Mouse (Mus musculus) spleen, adult 12 weeks (tissue): ENCODE results near the gene Podnl1.
A peak's percentile ranks its signal among the peaks of the same experiment; 100 is the strongest.

ENCODE experiments used
- DNase-seq: peaks from one replicate; pipeline ENCODE4 v3.0.0; 2022; ENCODE audit warnings: low spot score

Gene Podnl1

DNA sequence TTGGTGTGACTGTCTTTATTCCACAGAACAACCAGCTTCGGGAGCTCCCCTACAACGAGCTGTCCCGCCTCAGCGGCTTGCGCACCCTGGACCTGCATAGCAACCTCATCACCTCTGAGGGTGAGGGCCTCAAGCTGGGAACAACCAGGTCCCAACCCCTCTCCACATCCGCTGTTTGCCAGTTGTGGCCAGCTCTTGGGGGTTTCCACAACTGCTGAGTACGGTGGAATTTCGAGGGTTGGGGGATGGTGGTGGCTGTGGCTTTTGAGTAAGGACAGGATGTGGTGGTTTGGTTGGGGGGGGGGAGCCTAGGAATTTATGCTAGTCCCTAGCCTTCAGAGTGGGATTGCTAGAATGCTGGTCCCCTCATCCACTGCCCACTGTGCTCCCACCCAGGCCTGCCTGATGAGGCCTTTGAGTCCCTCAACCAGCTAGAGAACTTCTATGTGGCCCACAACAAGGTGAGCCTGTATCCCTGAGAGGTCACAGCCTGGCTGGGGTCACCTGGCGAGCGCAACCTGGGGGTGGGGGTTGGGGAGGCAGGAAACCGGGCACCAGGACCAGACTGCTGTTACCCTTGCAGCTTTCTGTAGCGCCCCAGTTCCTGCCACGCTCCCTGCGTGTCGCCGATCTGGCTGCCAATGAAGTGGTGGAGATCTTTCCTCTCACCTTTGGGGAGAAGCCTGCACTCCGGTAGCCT is 1.6 kb downstream of the Podnl1 start:
- no peak for DNase-seq

- no peak for DNase-seq
Measured at GRCm38 (mm10) chr8:84128277-84128676, 2.5 kb downstream of the Podnl1 start.

DNA sequence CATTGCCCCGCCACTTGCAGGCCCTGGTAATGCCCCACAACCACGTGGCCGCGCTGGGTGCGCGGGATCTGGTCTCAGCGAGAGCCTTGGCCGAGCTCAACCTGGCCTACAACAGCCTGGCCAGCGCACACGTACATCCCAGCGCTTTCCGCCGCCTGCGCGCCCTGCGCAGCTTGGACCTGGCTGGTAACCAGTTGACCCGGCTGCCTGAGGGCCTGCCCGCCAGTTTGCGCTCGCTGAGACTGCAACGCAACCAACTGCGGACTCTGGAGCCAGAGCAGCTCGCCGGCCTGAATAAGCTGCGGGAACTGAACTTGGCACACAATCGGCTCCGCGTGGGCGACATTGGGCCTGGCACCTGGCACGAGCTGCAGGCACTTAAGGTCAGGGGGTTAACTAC is 5.0 kb downstream of the Podnl1 start:
- DNase-seq = no peak

DNA sequence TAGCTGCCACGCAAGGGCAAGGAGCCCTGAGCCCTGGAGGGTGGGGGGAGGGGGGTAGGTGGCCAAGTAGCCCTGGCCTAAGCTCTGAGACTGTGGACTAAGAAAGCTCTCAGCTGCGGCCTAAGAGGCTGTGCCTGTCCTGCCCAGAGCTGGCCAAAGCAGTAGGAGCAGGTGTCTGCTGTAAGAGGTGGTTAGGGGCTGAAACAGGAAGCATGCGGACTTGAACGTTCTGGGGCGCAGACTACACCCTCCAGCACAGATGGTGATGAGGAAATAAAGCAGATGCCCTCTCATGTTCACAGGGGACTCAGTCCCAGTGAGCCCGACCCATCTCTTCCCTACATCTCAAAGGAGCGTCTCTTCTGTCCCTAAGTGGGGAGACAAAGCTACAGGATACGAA is 6.4 kb downstream of the Podnl1 start:
- no peak for DNase-seq

DNA sequence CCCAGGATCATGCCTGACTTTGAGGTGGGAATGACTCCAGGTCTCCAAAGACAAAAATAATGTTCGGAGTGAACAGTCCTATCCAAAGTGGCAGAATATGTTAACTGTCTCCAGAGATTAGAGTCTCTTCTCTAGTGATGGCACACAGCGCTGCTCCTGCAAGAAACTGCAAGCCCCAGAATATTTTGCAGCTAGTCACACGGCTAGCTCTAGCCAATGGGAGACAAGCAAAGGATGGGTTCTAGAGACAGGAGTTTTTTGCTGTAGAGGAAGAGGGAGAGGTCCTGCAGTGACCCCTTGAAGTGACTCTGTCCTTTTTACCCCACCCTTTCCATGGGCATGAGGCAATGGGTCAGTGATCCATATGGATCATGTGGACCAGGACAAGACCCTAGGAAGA is 12.1 kb downstream of the Podnl1 start:
- no peak for DNase-seq

GRCm38 (mm10) chr8:84140838-84141237 is 15.0 kb downstream of the Podnl1 start:
- no peak for DNase-seq

GRCm38 (mm10) chr8:84144636-84145245 is 19.0 kb downstream of the Podnl1 start:
- DNase-seq = no peak

- no peak for DNase-seq
Measured at GRCm38 (mm10) chr8:84147324-84147766, 21.6 kb downstream of the Podnl1 start.

- DNase-seq = peak; percentile 83
Measured at GRCm38 (mm10) chr8:84147769-84148530, 22.2 kb downstream of the Podnl1 start, which contains the start of the genes Cc2d1a and 4930432K21Rik. TSS of gene Cc2d1a (minus strand) at chr8:84147936. TSS of gene 4930432K21Rik (plus strand) at chr8:84148025.

DNA sequence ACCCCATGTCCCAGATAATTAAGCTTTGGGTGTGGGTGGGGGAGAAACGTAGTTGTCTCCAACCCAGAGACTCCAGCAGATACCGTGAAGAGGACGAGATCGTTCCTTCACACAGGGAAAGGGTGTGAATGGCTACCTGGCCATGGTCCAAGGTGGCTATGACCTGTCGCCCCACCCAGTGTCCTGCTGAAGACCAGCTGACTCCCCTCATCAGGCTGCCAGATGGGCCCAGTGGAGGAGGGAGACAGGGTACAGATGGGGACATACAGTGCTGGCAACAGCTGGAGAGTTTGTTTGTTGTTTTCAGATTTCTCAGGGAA is 22.7 kb downstream of the Podnl1 start:
- DNase-seq = no peak

DNA sequence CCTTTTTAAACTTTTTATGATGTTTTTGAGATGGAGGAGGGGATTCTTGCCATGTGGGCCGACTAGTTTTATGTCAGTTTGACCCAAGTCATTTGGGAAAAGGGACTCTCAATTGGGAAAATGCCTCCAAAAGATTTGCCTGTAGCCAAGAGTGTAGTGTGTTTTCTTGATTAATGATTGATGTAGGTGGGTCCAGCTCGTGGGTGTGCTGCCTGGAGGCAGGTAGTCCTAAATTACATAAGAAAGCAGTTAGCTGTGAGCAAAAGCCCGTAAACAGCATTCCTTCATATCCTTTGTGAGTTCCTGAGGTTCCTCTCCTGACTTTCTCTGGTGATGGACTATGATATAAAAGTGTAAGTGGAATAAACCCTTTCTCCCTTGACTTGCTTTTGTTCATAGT is 23.4 kb downstream of the Podnl1 start:
- DNase-seq = no peak

GRCm38 (mm10) chr8:84157620-84158019 is 31.8 kb downstream of the Podnl1 start:
- no peak for DNase-seq

GRCm38 (mm10) chr8:84167696-84168095 is 41.9 kb downstream of the Podnl1 start:
- no peak for DNase-seq

DNA sequence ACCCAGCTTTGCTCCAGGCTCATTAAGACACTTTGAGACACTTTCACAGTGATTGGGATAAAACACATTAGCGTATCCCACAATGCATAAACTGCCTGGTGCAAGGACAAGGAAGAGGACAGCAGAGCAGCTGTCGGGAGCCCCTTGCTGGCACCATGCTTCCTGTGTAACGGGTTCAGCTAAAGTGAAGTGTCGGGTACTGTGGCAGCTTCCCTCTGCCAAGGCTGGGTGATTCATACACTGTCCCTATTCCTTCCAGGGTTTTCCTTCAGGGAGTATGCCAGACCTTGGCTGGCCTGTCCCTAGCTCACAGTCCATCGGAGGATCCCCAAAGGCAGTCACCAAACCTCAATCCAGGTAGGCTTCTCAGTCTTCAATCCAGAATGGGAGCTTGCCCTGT is 44.3 kb downstream of the Podnl1 start:
- no peak for DNase-seq

DNA sequence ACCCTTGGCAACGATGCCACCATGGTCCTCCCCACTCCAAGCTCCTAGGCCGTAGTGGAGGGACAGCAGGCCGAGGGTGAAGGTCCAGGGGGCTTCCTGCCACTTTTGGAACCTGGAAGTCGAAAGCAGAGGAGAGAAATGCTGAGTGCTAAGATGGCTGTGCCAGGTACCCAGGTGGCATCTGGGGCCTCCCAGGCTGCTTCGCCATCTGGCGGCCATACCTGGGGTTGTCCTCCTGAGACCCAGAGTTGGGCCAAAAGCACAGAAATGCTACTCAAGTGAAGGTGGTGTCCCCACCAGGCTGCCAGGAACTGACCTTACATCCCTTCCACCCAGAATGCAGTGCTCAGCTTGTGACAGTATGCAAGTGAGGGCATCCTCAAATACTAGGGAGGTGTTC is 48.1 kb downstream of the Podnl1 start:
- no peak for DNase-seq

DNA sequence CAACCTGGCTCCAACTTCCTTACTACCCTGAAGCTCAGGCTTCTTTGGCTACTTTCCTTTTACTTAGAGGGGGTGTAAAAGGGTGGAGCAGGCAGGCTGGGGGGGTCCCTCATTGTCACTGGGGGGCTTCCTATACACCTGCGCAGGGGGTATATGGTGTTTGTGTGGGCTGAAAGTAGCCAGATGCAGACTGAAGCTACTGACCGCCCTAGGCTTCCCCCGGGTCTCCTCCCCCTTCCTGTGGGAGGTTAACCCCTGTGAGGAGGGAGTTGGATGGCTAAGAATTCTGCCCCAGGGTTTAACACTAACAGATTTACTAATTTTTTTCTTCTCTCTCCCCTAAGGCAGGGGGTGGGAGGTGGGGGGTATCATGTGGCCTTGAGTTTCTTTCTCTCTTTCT is 50.8 kb downstream of the Podnl1 start:
- no peak for DNase-seq

DNA sequence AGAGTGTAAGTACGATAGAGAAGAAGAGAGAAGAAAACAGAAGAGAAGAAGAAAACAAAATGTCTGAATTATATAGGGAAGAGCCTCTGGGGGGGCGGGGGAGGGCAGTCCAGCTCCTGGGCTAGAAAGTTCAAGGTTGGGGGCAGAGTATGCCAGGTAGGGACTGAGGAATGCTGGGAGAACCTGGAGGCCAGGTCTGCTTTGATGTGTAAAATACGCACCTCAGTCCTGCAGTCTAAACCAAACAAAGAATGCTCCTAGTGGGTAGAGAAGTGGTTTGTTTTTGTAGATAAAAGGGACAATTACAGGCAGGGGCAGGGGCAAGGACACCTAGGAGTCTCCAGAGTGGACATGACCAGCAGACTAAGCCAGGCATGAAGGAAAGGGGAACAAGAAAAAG is 51.6 kb downstream of the Podnl1 start:
- DNase-seq = no peak

DNA sequence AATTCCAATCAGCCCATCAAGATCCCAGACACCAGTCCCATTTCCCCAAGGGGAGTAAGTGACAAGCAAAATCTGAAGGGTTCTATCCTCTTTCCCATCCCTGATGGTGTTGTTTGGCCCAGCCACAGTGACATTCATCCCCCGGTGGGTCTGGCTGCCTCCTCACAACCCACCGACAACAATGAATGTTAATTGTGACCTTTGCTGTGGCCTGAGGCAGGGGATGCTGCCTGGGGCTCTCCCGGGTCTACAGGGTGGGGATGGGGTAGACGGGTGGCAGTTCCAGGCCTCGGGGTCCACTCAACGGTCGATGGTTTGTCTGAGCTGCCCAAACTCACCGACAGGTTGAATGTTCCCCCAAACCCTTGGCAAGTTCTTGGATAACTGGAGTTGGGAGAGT is 52.8 kb downstream of the Podnl1 start:
- no peak for DNase-seq

GRCm38 (mm10) chr8:84179946-84180345 is 54.2 kb downstream of the Podnl1 start:
- DNase-seq = no peak

GRCm38 (mm10) chr8:84180530-84181190 is 54.9 kb downstream of the Podnl1 start:
- DNase-seq = no peak
